Mouse (Mus musculus) heart, postnatal 4 days (tissue): Measurements from ENCODE around the gene Aldoart2. TPM values are rescaled to one million over a fixed set of nuclear protein-coding genes. Genes with fewer than 3 reads are reported as not detected.
"Not testable (repeated sequence)": the region's sequence is repeated elsewhere in the genome, so short reads cannot be mapped to it uniquely, and the experiment has no call there.

Experiments
- DNase-seq: peaks from one replicate; pipeline ENCODE4 v3.0.0; 2021
- total RNA-seq, 2 experiments: library from RNA; stranded (reverse); gene quantifications; 2 replicates each; pipeline ENCODE4 v1.2.3; 2021

Aldoart2 gene
- not detected for total RNA-seq

DNA sequence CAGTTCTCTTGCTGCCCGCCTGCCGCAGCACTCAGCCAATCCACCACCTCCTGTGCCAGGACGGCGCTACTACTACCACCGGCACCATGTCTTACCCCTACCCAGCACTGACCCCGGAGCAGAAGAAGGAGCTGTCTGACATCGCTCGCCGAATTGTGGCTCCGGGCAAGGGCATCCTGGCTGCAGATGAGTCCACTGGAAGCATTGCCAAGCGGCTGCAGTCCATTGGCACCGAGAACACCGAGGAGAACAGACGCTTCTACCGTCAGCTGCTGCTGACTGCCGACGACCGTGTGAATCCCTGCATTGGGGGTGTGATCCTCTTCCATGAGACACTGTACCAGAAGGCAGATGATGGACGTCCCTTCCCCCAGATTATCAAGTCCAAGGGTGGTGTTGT, at the start of gene Aldoart2:
Gene Aldoart2 (plus strand): TSS at position 34 of the 400 bp plus-strand sequence.
- no peak for DNase-seq

- DNase-seq: peak; percentile 63
These were observed 46.8 kb upstream of the Aldoart2 start for GRCm38 (mm10) chr12:55518061-55518738.

GRCm38 (mm10) chr12:55526983-55527752, 37.9 kb upstream of the Aldoart2 start:
- DNase-seq: no peak

- DNase-seq: peak; percentile 20
These were observed 28.4 kb upstream of the Aldoart2 start for GRCm38 (mm10) chr12:55536537-55537135.

- no peak for DNase-seq
These were observed 27.3 kb upstream of the Aldoart2 start for GRCm38 (mm10) chr12:55537742-55538141.

GRCm38 (mm10) chr12:55538328-55538971, 26.6 kb upstream of the Aldoart2 start:
- no peak for DNase-seq

DNA sequence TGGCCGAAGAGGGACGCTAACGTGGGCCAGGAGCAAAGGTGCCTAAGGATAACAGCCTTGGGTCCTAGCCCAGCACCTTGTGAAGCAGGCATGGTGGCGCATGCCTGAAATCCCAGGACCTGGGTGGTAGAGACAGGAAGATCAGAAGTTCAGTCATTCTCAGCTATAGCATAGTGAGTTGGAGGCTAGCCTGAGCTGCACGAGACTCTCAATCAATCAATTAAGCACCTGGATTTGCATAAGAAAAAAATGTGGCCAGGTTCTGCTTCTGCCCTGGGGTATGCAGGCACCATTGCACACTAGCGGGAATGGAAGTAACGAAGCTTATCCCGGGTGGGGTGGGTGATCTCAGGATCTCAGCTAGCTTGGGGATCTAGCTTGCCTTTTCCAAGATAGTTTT, 25.9 kb upstream of the Aldoart2 start:
- DNase-seq: no peak

GRCm38 (mm10) chr12:55554901-55555300, 10.1 kb upstream of the Aldoart2 start:
- not testable (repeated sequence) for DNase-seq

GRCm38 (mm10) chr12:55557866-55558265, 7.2 kb upstream of the Aldoart2 start:
- no peak for DNase-seq

- DNase-seq: no peak
These were observed 5.7 kb upstream of the Aldoart2 start for GRCm38 (mm10) chr12:55559184-55559855.

- DNase-seq: no peak
These were observed 4.9 kb upstream of the Aldoart2 start for GRCm38 (mm10) chr12:55560025-55560690.

- DNase-seq: no peak
These were observed 1.3 kb upstream of the Aldoart2 start for GRCm38 (mm10) chr12:55563742-55564141.

DNA sequence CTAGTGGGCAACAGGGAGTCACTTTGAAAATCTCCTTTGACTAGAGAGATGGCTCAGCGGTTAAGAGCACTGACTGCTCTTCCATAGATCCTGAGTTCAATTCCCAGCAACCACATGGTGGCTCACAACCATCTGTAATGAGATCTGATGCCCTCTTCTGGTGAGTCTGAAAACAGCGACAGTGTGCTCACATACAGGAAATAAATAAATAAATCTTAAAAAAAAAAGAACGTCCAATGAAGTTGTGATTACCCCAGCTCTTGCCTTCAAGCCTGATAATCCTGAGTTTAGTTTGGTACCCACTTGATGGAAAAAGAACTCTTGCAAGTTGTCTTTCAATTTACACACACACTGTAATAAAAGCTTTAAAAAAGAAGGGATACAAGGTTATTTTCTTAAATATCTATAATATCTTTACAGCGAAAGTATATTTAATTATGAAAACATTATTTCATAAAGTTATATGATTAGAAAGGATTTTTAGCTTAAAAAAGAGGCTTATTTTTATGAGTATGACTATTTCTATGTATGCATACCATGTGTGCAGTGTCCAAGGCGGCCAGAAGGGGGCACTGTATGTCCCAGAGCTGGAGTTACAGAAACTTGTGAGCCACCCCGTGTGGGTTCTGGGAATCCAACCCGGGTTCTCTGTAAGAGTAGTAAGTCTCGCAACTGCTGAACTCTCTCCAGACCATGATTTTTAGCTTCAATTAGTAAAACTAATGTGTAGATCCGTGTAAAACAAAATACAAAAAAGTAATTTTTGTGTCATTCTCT, 664 bp upstream of the Aldoart2 start:
- DNase-seq: no peak

DNA sequence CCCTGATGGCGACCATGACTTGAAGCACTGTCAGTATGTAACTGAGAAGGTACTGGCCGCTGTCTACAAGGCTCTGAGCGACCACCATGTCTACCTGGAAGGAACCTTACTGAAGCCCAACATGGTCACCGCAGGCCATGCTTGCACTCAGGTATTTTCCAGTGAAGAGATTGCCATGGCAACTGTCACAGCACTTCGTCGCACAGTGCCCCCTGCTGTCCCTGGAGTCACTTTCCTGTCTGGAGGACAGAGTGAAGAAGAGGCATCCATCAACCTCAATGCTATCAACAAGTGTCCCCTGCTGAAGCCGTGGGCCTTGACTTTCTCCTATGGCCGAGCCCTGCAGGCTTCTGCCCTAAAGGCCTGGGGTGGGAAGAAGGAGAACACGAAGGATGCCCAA, 828 bp downstream of the Aldoart2 start:
- DNase-seq: no peak

GRCm38 (mm10) chr12:55566837-55567236, 1.8 kb downstream of the Aldoart2 start:
- DNase-seq: no peak

DNA sequence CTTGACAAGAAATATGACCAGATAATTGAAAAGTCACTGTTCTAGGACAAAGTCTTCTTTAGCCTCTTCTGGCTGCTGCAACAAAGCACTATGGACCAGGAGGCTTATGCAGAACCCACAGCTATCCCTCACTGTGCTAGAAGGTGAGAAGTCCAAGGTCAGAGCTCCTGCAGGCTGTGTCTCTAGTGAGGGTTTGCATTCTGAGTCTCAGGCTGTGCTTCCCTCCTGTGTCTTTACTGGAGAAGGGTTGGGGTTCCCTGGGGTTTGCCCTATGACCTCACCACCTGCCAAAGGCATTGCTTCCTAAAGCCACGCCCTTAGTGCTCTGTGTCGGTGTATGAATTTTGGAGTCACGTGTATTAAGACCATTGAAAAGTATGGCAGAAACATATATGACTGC, 3.4 kb downstream of the Aldoart2 start:
- no peak for DNase-seq

GRCm38 (mm10) chr12:55569676-55570075, 4.6 kb downstream of the Aldoart2 start:
- no peak for DNase-seq

- no peak for DNase-seq
These were observed 5.6 kb downstream of the Aldoart2 start for GRCm38 (mm10) chr12:55570646-55571045.

DNA sequence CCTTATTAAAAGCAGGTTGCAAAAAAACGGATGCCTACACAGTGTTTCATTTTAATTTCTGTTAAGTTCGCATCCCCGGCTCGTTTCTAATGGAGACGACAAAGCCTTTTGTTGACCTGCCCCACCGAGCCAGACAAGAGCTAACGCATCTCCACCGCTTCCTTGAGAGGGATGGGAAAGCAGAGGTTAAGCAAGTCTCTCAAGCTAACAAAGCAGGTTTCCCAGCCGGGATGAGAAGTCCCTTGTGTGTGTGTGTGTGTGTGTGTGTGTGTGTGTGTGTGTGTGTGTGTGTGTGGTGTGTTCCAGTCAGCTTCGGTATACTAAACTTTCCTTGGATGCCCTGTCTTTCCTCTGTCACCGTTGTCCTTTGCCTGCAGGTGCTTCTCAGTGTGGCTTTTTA, 6.1 kb downstream of the Aldoart2 start:
- no peak for DNase-seq

- DNase-seq: no peak
These were observed 6.6 kb downstream of the Aldoart2 start for GRCm38 (mm10) chr12:55571661-55572060.

DNA sequence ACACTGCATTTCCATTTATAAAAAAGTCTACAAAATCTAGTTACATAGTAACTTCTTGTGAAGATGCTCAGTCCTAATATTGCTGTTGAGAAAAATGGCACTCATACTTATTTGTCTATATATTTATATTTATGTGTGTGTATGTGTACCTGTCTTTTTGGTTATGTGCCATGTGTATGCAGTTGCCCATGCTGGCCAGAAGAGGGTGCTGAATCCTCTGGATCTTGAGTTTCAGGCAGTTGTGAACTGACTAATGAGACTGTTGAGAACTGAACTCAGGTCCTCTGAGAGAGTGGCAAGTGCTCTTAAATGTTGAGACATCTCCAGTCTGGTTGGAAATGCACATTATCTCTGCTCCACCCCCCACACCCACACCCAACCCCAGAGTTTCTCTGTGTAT, 8.1 kb downstream of the Aldoart2 start:
- no peak for DNase-seq
